Mouse (Mus musculus) neural tube, embryonic 11.5 days (tissue): ENCODE results near the gene G0s2. TPM values are rescaled to one million over a fixed set of nuclear protein-coding genes. Genes with fewer than 3 reads are reported as not detected.

Source experiments
- ATAC-seq: fragments of 200-750 bp; cut with Nextera tagmentation; 2 replicates; pipeline ENCODE4 v1.8.0; 2017; ENCODE audit warnings: moderate number of reproducible peaks, mild to moderate bottlenecking, moderate TSS enrichment, moderate library complexity; ENCODE audit not compliant: insufficient read depth, low FRiP score, low TSS enrichment
- DNase-seq: peaks from one replicate; pipeline ENCODE4 v3.0.0-alpha.2; 2015; ENCODE audit warnings: low spot score
- H3K27ac ChIP-seq: fragments of 300-500 bp; sonication (generic); 2 replicates; pipeline ENCODE4 v1.5.1; 2014; ENCODE audit warnings: low read depth, mild to moderate bottlenecking, low read length
- H3K27me3 ChIP-seq: fragments of 300-500 bp; sonication (generic); 2 replicates; pipeline ENCODE4 v1.6.1; 2014; ENCODE audit warnings: mild to moderate bottlenecking, low read length, mixed read lengths; ENCODE audit not compliant: control insufficient read depth, insufficient read depth
- H3K36me3 ChIP-seq: fragments of 300-500 bp; sonication (generic); 2 replicates; pipeline ENCODE4 v1.6.1; 2014; ENCODE audit warnings: mild to moderate bottlenecking, low read length, moderate library complexity, mixed read lengths; ENCODE audit not compliant: control insufficient read depth, insufficient read depth
- H3K4me1 ChIP-seq: fragments of 300-500 bp; sonication (generic); 2 replicates; pipeline ENCODE4 v1.6.1; 2014; ENCODE audit warnings: low read length, mixed read lengths; ENCODE audit not compliant: control insufficient read depth, insufficient read depth
- H3K4me2 ChIP-seq: fragments of 300-500 bp; sonication (generic); 2 replicates; pipeline ENCODE4 v1.6.1; 2014; ENCODE audit warnings: low read depth, mild to moderate bottlenecking, moderate library complexity
- H3K4me3 ChIP-seq: fragments of 300-500 bp; sonication (generic); 2 replicates; pipeline ENCODE4 v1.5.1; 2014; ENCODE audit warnings: low read depth, low read length
- H3K9ac ChIP-seq: fragments of 300-500 bp; sonication (generic); 2 replicates; pipeline ENCODE4 v1.6.1; 2014; ENCODE audit warnings: mild to moderate bottlenecking, low read length
- H3K9me3 ChIP-seq: fragments of 300-500 bp; sonication (generic); 2 replicates; pipeline ENCODE4 v1.6.1; 2016; ENCODE audit warnings: low read length; ENCODE audit not compliant: control insufficient read depth
- WGBS: fragments of 180-500 bp; shearing (Covaris S2); extraction: QIAGEN DNeasy Blood & Tissue Kit; methylation state at CpG from one replicate; pipeline ENCODE4 v1.1.7; 2014; 5-methylcytosine and 5-hydroxymethylcytosine counted together
- polyA plus RNA-seq: library from polyadenylated mRNA; unstranded; fragments of >200 nt; fragmentation: Nextera tagmentation; extraction: Ambion mirVana; gene quantifications from 2 replicates; pipeline ENCODE4 v1.2.1, GENCODE M21; 2014

Gene G0s2
- polyA plus RNA-seq, 1 experiment from 2014 or later, result 7.4 TPM

GRCm38 (mm10) chr1:193225531-193225930 lies 47.5 kb downstream of the G0s2 start:
- Histone ChIP-seq H3K27ac (no peak overlapping the region), H3K4me3 (no peak overlapping the region), H3K27me3 (no peaks in the 10 kb centered on the region), H3K36me3 (no peaks in the 10 kb centered on the region), H3K4me2 (no peak overlapping the region), H3K4me1 (0 out of 2 replicates have a peak, but pooled peaks cover 2% of the 10 kb centered on the region), H3K9ac (no peak overlapping the region), H3K9me3 (no peaks in the 10 kb centered on the region)
- WGBS, result 29% methylated on average over 3 of the region's 3 CpGs
- ATAC-seq, result no peak
- no peak for DNase-seq

Other genes starting within 250 kb of the G0s2 start
- gene Syt14, start 237.4 kb downstream of the G0s2 start, polyA plus RNA-seq, result 7.4 and 8.1 TPM in 2 replicates
- 10.8 and 11.3 TPM in 2 replicates for gene Diexf, start 142.9 kb downstream of the G0s2 start, polyA plus RNA-seq
- 5.4 and 5.5 TPM in 2 replicates for gene Irf6, start 120.1 kb downstream of the G0s2 start, polyA plus RNA-seq
- gene A130010J15Rik, start 105.2 kb downstream of the G0s2 start, polyA plus RNA-seq, result 16.6 and 17.2 TPM in 2 replicates
- 1.6 and 2.6 TPM in 2 replicates for gene Traf3ip3, start 71.5 kb downstream of the G0s2 start, polyA plus RNA-seq
- 0.09 and 0.62 TPM in 2 replicates for gene Lamb3, start 65.5 kb downstream of the G0s2 start, polyA plus RNA-seq
- gene Hsd11b1, start 9.1 kb downstream of the G0s2 start, polyA plus RNA-seq, result not detected in 2 replicates
- 12.4 and 13.3 TPM in 2 replicates for gene Camk1g, start 97.1 kb upstream of the G0s2 start, polyA plus RNA-seq